Mouse (Mus musculus): ENCODE measurements at regions not wholly inside any gene's neighbourhood (a gene's known extent, or its start where the extent isn't known, plus 50 kb on each side); places are given as distances from the start of the nearest gene placed in this dataset.

- TF ChIP-seq CTCF (IDR thresholded peaks at IDR 0.05) (no peak), EP300 (IDR thresholded peaks at IDR 0.05) (no peak)
Measured at GRCm38 (mm10) chr12:105911556-105911955, 98.5 kb upstream of the Vrk1 start.

Data from lung, postnatal 0 days (tissue).